Mouse (Mus musculus) liver, embryonic 13.5 days (tissue): Measurements from ENCODE around the gene Afg1l. TPM values are rescaled to one million over a fixed set of nuclear protein-coding genes. Genes with fewer than 3 reads are reported as not detected.

Experiments
- ATAC-seq: fragments of 200-750 bp; cut with Nextera tagmentation; 2 replicates; pipeline ENCODE4 v1.8.0; 2017; ENCODE audit warnings: low read depth, mild to moderate bottlenecking, moderate number of reproducible peaks, moderate library complexity
- DNase-seq: peaks from one replicate; pipeline ENCODE4 v3.0.0; 2022
- H3K27ac ChIP-seq: fragments of 300-500 bp; sonication (generic); 2 replicates; pipeline ENCODE4 v1.5.1; 2015; ENCODE audit warnings: moderate library complexity, mild to moderate bottlenecking, inconsistent platforms
- H3K27me3 ChIP-seq: fragments of 300-500 bp; sonication (generic); 2 replicates; pipeline ENCODE4 v1.6.1; 2015; ENCODE audit warnings: mild to moderate bottlenecking, inconsistent platforms
- H3K36me3 ChIP-seq: fragments of 300-500 bp; sonication (generic); 2 replicates; pipeline ENCODE4 v1.6.1; 2015; ENCODE audit warnings: mild to moderate bottlenecking, inconsistent platforms
- H3K4me1 ChIP-seq: fragments of 300-500 bp; sonication (generic); replicated peaks from 2 replicates; pipeline ENCODE4 v1.6.1; 2015; ENCODE audit warnings: inconsistent platforms
- H3K4me2 ChIP-seq: fragments of 300-500 bp; sonication (generic); 2 replicates; pipeline ENCODE4 v1.6.1; 2015; ENCODE audit warnings: inconsistent platforms, mild to moderate bottlenecking, moderate library complexity
- H3K4me3 ChIP-seq: fragments of 300-500 bp; sonication (generic); replicated peaks from 2 replicates; pipeline ENCODE4 v1.5.1; 2015; ENCODE audit warnings: mild to moderate bottlenecking, inconsistent platforms
- H3K9ac ChIP-seq: fragments of 300-500 bp; sonication (generic); 2 replicates; pipeline ENCODE4 v1.6.1; 2015; ENCODE audit warnings: mild to moderate bottlenecking, inconsistent platforms
- H3K9me3 ChIP-seq: fragments of 300-500 bp; sonication (generic); replicated peaks from 2 replicates; pipeline ENCODE4 v1.6.1; 2016; ENCODE audit warnings: inconsistent platforms
- WGBS: fragments of 180-500 bp; shearing (Covaris S2); methylation state at CpG from one replicate; pipeline ENCODE4 v1.1.7; 2015; ENCODE audit not compliant: insufficient replicate concordance; 5-methylcytosine and 5-hydroxymethylcytosine counted together
- polyA plus RNA-seq: library from polyadenylated mRNA; unstranded; fragments of >200 nt; fragmentation: Nextera tagmentation; extraction: Ambion mirVana; gene quantifications from 2 replicates; pipeline ENCODE4 v1.2.1, GENCODE M21; 2015

Gene Afg1l
- polyA plus RNA-seq, 1 experiment from 2014 or later, result 2.4 TPM

DNA sequence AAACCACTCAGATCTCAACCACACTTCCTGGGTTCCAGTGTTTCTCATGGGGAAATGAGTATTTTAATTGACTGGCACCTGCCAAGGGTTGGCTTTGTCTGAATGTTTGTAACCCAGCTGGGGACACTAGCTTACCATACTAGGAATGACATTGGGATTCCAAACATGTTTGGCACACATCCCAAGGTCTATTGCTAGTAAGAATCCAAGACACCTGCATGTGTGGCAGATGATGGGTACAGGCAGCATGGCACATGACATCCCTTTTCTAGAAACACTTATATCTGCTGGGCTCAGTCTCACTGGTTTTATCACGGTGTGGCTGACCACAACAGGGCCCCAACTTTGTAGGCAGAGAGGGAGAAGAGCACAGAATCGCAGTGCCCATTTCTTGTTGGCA lies 184.0 kb downstream of the Afg1l start:
- 24% methylated on average over 2 of the region's 2 CpGs for WGBS
- no peak overlapping the region for H3K4me2 ChIP-seq
- H3K9ac ChIP-seq, result no peak overlapping the region; the same call in 1 of the 2 replicates
- DNase-seq (no peak), ATAC-seq (no peak)
- no peaks in the 10 kb centered on the region for H3K27me3 ChIP-seq
- no peak overlapping the region for H3K27ac ChIP-seq
- H3K4me3 ChIP-seq, result no peak overlapping the region
- no peaks in the 10 kb centered on the region for H3K36me3 ChIP-seq
- H3K9me3 ChIP-seq, result no peaks in the 10 kb centered on the region
- peaks cover 39% of the 10 kb centered on the region for H3K4me1 ChIP-seq

DNA sequence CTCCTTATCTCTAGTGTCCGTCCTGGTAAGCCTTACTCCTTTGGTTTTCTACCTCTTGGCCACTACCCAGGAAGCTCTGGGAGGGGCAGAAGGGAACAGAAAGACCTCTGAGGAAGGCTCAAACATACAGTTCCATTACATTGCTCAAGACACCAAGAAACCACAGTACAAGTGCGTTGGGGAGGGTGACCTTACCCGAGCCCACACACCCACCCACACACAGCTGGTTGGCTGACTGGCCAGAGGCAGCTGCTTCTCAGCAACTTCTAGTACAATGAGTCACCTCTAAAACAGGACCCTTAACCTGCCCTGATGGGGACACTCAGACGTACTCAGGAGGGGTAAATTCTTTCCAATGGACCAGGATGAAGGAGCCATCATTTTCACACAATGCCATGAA lies 184.5 kb downstream of the Afg1l start:
- Histone ChIP-seq H3K27ac (no peak overlapping the region), H3K9me3 (no peaks in the 10 kb centered on the region), H3K36me3 (no peaks in the 10 kb centered on the region), H3K9ac (no peak overlapping the region), H3K27me3 (no peaks in the 10 kb centered on the region), H3K4me3 (no peak overlapping the region), H3K4me1 (peaks cover 36% of the 10 kb centered on the region), H3K4me2 (no peak overlapping the region)
- WGBS, result 26% methylated on average over 4 of the region's 4 CpGs
- DNase-seq (no peak), ATAC-seq (no peak)

- no peaks in the 10 kb centered on the region for H3K36me3 ChIP-seq
- WGBS, result 54% methylated on average over 5 of the region's 5 CpGs
- ATAC-seq, result peak; percentile 49
Measured at GRCm38 (mm10) chr10:42291360-42291759, 187.0 kb downstream of the Afg1l start.

DNA sequence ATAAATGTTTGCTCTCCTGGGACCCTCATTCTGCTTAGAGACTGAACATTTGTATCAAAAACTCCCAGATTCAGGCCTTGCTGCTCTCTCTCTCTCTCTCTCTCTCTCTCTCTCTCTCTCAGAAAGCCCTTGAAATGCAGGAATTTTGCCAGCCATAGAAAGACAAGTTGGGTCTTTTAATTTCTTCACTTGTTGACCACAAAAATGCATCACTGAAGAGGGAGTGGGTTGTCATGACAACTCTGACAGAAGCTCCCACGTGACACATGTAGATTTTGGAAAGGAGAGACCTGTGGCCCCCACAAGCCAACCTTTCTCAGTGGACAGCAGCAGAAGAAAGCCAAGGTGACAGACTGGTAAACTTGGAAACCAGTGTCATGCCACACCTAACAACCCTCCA lies 190.7 kb downstream of the Afg1l start:
- Histone ChIP-seq H3K27ac (no peak overlapping the region), H3K4me1 (no peaks in the 10 kb centered on the region), H3K4me3 (no peak overlapping the region), H3K4me2 (no peak overlapping the region), H3K27me3 (no peaks in the 10 kb centered on the region), H3K36me3 (no peaks in the 10 kb centered on the region), H3K9me3 (peaks cover 7% of the 10 kb centered on the region; the same call in 1 of the 2 replicates), H3K9ac (no peak overlapping the region)
- ATAC-seq (no peak), DNase-seq (no peak)
- WGBS, result 45% methylated on average over 1 of the region's 1 CpGs

More at GRCm38 (mm10) chr10:42291360-42291759, 187.0 kb downstream of the Afg1l start:
- peak; percentile 42 for DNase-seq
- Histone ChIP-seq H3K9ac (no peak overlapping the region), H3K27me3 (no peaks in the 10 kb centered on the region), H3K27ac (no peak overlapping the region), H3K9me3 (peaks cover 4% of the 10 kb centered on the region; the same call in 1 of the 2 replicates), H3K4me3 (no peak overlapping the region), H3K4me1 (peaks cover 24% of the 10 kb centered on the region), H3K4me2 (no peak overlapping the region)

- H3K9ac ChIP-seq, result peak overlapping the region; percentile 99
- H3K27ac ChIP-seq, result peak overlapping the region; percentile 97
- H3K27me3 ChIP-seq, result no peaks in the 10 kb centered on the region
- H3K36me3 ChIP-seq, result peaks cover 18% of the 10 kb centered on the region
- H3K4me3 ChIP-seq, result peak overlapping the region; percentile 98
- ATAC-seq (no peak), DNase-seq (no peak)
- WGBS, result 4% methylated on average over 36 of the region's 38 CpGs
- H3K9me3 ChIP-seq, result no peaks in the 10 kb centered on the region
- H3K4me1 ChIP-seq, result peaks cover 30% of the 10 kb centered on the region
- H3K4me2 ChIP-seq, result peak overlapping the region; percentile 100
Measured at GRCm38 (mm10) chr10:42278307-42278850, 200.0 kb downstream of the Afg1l start.

DNA sequence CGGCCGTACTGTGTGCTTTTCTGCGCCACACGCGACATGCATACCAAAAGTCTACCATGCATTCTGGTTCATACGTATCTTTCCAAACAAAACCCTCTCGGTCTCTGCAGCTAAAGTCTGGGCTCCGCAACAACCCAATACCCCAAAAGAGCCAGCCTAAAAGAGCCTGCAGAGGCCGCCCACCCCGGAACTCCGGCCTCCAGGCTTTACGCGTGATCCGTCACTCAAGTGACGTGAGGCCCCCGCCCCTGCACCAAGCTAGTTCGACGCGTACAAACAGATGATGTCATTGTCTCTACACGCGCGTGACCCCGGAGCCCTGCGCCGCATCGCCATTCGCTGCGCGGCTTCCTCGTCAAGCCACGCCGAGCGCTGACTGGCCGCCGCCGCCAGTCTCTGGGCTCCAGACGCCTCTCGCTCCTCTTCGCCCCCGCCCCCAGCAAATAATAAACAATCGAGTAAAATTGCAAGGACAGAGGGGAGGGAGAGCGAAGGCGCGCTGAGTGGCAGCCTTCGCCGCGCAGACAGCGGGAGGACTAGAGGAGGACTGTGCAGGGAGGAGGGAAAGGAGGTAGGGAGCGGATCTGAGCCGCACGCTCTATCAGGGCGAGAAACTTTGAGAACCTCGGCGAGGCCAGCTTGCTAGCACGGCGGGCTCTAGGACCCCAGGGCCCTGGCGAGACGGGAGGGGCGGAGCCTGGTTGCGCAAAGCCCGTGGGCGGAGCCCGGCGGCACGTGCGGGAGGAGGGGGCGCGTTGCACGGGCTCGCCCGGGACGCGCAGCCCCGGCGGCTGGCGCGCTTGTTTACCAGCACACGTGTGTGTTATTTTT lies 200.7 kb downstream of the Afg1l start:
- Histone ChIP-seq H3K4me3 (peak overlapping the region; percentile 98), H3K4me1 (peaks cover 37% of the 10 kb centered on the region), H3K27me3 (no peaks in the 10 kb centered on the region), H3K9ac (peak overlapping the region; percentile 99), H3K9me3 (no peaks in the 10 kb centered on the region), H3K4me2 (peak overlapping the region; percentile 100), H3K27ac (peak overlapping the region; percentile 97), H3K36me3 (peaks cover 25% of the 10 kb centered on the region)
- WGBS, result under 1% methylated on average over 78 of the region's 78 CpGs
- DNase-seq (peak; percentile 97), ATAC-seq (peak; percentile 80)

DNA sequence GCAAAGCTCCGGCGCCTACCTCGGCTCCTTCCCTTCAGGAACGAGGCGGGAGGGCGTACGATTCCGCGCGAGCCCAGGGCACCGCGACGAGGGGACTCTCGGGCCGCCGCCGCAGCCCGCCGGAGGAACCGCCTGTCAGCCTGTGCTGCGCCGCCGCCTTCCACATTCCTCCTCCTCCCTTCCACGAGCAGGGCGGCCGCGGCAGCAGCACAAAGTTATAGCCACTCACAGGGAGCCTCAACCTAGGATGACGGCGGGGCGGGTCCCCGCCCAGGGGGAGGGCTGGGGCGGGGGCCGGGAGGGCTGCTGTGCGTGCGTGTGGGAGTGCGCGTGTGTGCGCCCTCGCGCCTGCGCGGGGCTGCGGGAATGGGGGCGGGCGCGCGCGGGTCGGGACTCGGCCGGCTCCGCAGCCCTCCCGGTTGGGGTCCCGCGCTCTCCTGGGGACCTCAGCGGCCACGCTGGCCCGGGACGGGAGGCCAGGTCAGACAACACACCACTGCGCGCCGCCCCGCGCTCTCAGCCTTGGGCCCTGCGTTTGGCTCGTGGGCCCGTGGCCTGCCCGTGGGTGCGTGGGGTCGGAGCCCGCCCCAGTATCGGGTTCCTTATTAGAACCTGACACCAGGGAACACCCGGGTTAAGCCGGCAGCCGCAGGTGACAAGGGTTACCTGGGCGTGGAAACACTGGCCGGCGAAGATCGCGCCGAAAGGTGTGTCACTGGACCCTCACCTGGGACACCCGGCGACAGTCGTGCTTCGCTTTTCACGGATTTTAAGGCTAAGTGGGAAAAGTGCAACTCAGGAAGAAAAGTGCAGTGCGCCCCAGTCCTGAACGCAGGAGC lies 201.6 kb downstream of the Afg1l start, which contains the start of gene Foxo3:
Gene Foxo3, minus strand, starts transcription at position 249 of the 839 bp plus-strand sequence.
- Histone ChIP-seq H3K27me3 (no peaks in the 10 kb centered on the region), H3K4me1 (peaks cover 47% of the 10 kb centered on the region), H3K27ac (peak within 1 kb of the TSS; percentile 97), H3K36me3 (peaks cover 33% of the 10 kb centered on the region), H3K4me3 (peak within 1 kb of the TSS; percentile 98), H3K4me2 (peak within 1 kb of the TSS; percentile 100), H3K9me3 (no peaks in the 10 kb centered on the region), H3K9ac (peak within 1 kb of the TSS; percentile 99)
- DNase-seq (peak; percentile 84), ATAC-seq (peak; percentile 77)
- WGBS, result under 1% methylated on average over 83 of the region's 88 CpGs

- Histone ChIP-seq H3K4me1 (peaks cover 54% of the 10 kb centered on the region), H3K27ac (peak overlapping the region; percentile 97), H3K9me3 (no peaks in the 10 kb centered on the region), H3K4me2 (peak overlapping the region; percentile 100), H3K9ac (peak overlapping the region; percentile 99), H3K36me3 (peaks cover 41% of the 10 kb centered on the region), H3K27me3 (no peaks in the 10 kb centered on the region), H3K4me3 (peak overlapping the region; percentile 98)
- WGBS, result under 1% methylated on average over 39 of the region's 40 CpGs
- DNase-seq (no peak), ATAC-seq (no peak)
Measured at GRCm38 (mm10) chr10:42275871-42276501, 202.4 kb downstream of the Afg1l start.

- WGBS, result 0% methylated on average over 50 of the region's 54 CpGs
- DNase-seq, result peak; percentile 63
- no peaks in the 10 kb centered on the region for H3K9me3 ChIP-seq
- H3K9ac ChIP-seq, result peak overlapping the region; percentile 99
- peak overlapping the region; percentile 97 for H3K27ac ChIP-seq
- H3K4me2 ChIP-seq, result peak overlapping the region; percentile 100
- H3K36me3 ChIP-seq, result peaks cover 46% of the 10 kb centered on the region
- no peaks in the 10 kb centered on the region for H3K27me3 ChIP-seq
- ATAC-seq, result no peak
- H3K4me1 ChIP-seq, result peaks cover 60% of the 10 kb centered on the region
- peak overlapping the region; percentile 98 for H3K4me3 ChIP-seq
Measured at GRCm38 (mm10) chr10:42275401-42275870, 202.9 kb downstream of the Afg1l start.

GRCm38 (mm10) chr10:42274712-42275400 lies 203.5 kb downstream of the Afg1l start:
- H3K27me3 ChIP-seq, result no peaks in the 10 kb centered on the region
- ATAC-seq (no peak), DNase-seq (peak; percentile 28)
- peaks cover 49% of the 10 kb centered on the region for H3K36me3 ChIP-seq
- H3K4me3 ChIP-seq, result peak overlapping the region; percentile 98
- no peaks in the 10 kb centered on the region for H3K9me3 ChIP-seq
- peaks cover 65% of the 10 kb centered on the region for H3K4me1 ChIP-seq
- WGBS, result 1% methylated on average over 65 of the region's 65 CpGs
- peak overlapping the region; percentile 97 for H3K27ac ChIP-seq
- H3K4me2 ChIP-seq, result peak overlapping the region; percentile 100
- H3K9ac ChIP-seq, result peak overlapping the region; percentile 99
